In genomic region chr12:112241740-112242171, GRCm38 (mm10) we compare ENCODE assay signal across 14 mouse cellular contexts.
DNase-seq lines count a peak whose midpoint lies in the region; ATAC-seq and TF ChIP-seq lines count a peak whose summit lies in the region.
"Had no signal": no experiment of that assay in that cellular context is flagged by ENCODE, and none has a peak within 500 bp of the region (broad histone marks: within the 10 kb centered on the region; RNA-seq: fewer than 3 reads in every experiment).

No protein-coding gene starts in this region.

- no peak overlapping the region for H3K27ac ChIP-seq in kidney, postnatal 0 days
- peak overlapping the region; percentile 44 for H3K27ac ChIP-seq in forebrain, embryonic 15.5 days (replicated peaks)
- H3K27ac ChIP-seq in limb, embryonic 11.5 days (replicated peaks; ENCODE audit: low read depth, low read length), result peak overlapping the region; percentile 62
- H3K27ac ChIP-seq: embryonic facial prominence, embryonic 12.5 days; liver, embryonic 13.5 days had no signal

- no peak overlapping the region for H3K4me2 ChIP-seq in kidney, postnatal 0 days (ENCODE audit: low read length)
- no peak overlapping the region for H3K4me2 ChIP-seq in forebrain, embryonic 15.5 days (replicated peaks)
- H3K4me2 ChIP-seq in limb, embryonic 11.5 days (ENCODE audit: low read depth, severe bottlenecking), result no peak overlapping the region
- H3K4me2 ChIP-seq: embryonic facial prominence, embryonic 12.5 days; liver, embryonic 13.5 days had no signal

- H3K9ac ChIP-seq in kidney, postnatal 0 days (ENCODE audit: low read depth, low read length), result no peak overlapping the region
- H3K9ac ChIP-seq in forebrain, embryonic 15.5 days (replicated peaks), result no peak overlapping the region
- no peak overlapping the region; the same call in 1 of the 2 replicates for H3K9ac ChIP-seq in limb, embryonic 11.5 days (ENCODE audit: low read length)
- H3K9ac ChIP-seq: embryonic facial prominence, embryonic 12.5 days; liver, embryonic 13.5 days had no signal

- no peak overlapping the region for H3K4me3 ChIP-seq in kidney, postnatal 0 days (replicated peaks; ENCODE audit: low read depth, low read length)
- no peak overlapping the region for H3K4me3 ChIP-seq in forebrain, embryonic 15.5 days
- H3K4me3 ChIP-seq in limb, embryonic 11.5 days (ENCODE audit: low read depth, low read length), result no peak overlapping the region
- H3K4me3 ChIP-seq: embryonic facial prominence, embryonic 12.5 days; liver, embryonic 13.5 days had no signal

- 25% methylated on average over 3 of the region's 3 CpGs for WGBS in kidney, postnatal 0 days
- 2% methylated on average over 3 of the region's 3 CpGs for WGBS in forebrain, embryonic 15.5 days
- WGBS in limb, embryonic 11.5 days, result 3% methylated on average over 3 of the region's 3 CpGs

- no peaks in the 10 kb centered on the region for H3K4me1 ChIP-seq in kidney, postnatal 0 days (replicated peaks; ENCODE audit: insufficient read depth, low read length)
- H3K4me1 ChIP-seq in forebrain, embryonic 15.5 days, result peaks cover 60% of the 10 kb centered on the region
- peaks cover 39% of the 10 kb centered on the region for H3K4me1 ChIP-seq in limb, embryonic 11.5 days (ENCODE audit: control insufficient read depth, insufficient read depth, low read length)
- H3K4me1 ChIP-seq: liver, embryonic 13.5 days had no signal

- no peaks in the 10 kb centered on the region for H3K9me3 ChIP-seq in kidney, postnatal 0 days (replicated peaks; ENCODE audit: low read length)
- no peaks in the 10 kb centered on the region for H3K9me3 ChIP-seq in forebrain, embryonic 15.5 days
- no peaks in the 10 kb centered on the region for H3K9me3 ChIP-seq in limb, embryonic 11.5 days (ENCODE audit: control insufficient read depth, low read length)
- H3K9me3 ChIP-seq: embryonic facial prominence, embryonic 12.5 days; G1E; liver, embryonic 13.5 days had no signal

- H3K27me3 ChIP-seq in kidney, postnatal 0 days (ENCODE audit: insufficient read depth, low read length), result no peaks in the 10 kb centered on the region
- no peaks in the 10 kb centered on the region for H3K27me3 ChIP-seq in forebrain, embryonic 15.5 days
- H3K27me3 ChIP-seq in limb, embryonic 11.5 days (ENCODE audit: control insufficient read depth, insufficient read depth, low read length), result no peaks in the 10 kb centered on the region
- H3K27me3 ChIP-seq: embryonic facial prominence, embryonic 12.5 days had no signal

- intact Hi-C loops in gastrocnemius, postnatal 36 days (cut with DNase I), result no loop called here
- intact Hi-C loops in gastrocnemius, postnatal 14 days (cut with DNase I; ENCODE audit: low total_unique reads), result no loop called here

- ATAC-seq in kidney, postnatal 0 days (replicated peaks; ENCODE audit: low FRiP score, low read depth), result no peak
- ATAC-seq in forebrain, embryonic 15.5 days (replicated peaks), result peak; percentile 49
- ATAC-seq in limb, embryonic 11.5 days (ENCODE audit: insufficient number of reproducible peaks, low FRiP score, low TSS enrichment, low read depth), result 0 out of 2 replicates have a peak, but pooled peaks have one; percentile 45

- peak; percentile 29; the same call in 1 of the 2 replicates for TF ChIP-seq CTCF in kidney, postnatal 0 days (IDR thresholded peaks at IDR 0.05; ENCODE audit: low read depth)

- no peak for DNase-seq in kidney, postnatal 0 days (ENCODE audit: low spot score)
- no peak for DNase-seq in kidney, postnatal 36 days
- peak; percentile 58 for DNase-seq in limb, embryonic 11.5 days (ENCODE audit: low spot score)
- peak; percentile 81 for DNase-seq in retina, embryonic 14.5 days (ENCODE audit: low spot score)
- no peak for DNase-seq in gastrocnemius, postnatal 36 days
- no peak for DNase-seq in gastrocnemius, postnatal 14 days
- DNase-seq in kidney, adult 9 months, result no peak
- DNase-seq: kidney, adult 11 months; liver, embryonic 13.5 days; lung, postnatal 36 days; right cerebral cortex, postnatal 4 days had no signal

- no peaks in the 10 kb centered on the region for H3K36me3 ChIP-seq in kidney, postnatal 0 days (ENCODE audit: insufficient read depth, low read length)
- H3K36me3 ChIP-seq in forebrain, embryonic 15.5 days, result no peaks in the 10 kb centered on the region
- H3K36me3 ChIP-seq in limb, embryonic 11.5 days (ENCODE audit: control insufficient read depth, insufficient read depth, low read length), result no peaks in the 10 kb centered on the region
- H3K36me3 ChIP-seq: embryonic facial prominence, embryonic 12.5 days; G1E; liver, embryonic 13.5 days had no signal

Comparison
In these comparisons a context has a peak if more than half of its experiments do, and no peak if none do; other contexts are left out.
1. DNase-seq: peak in limb, embryonic 11.5 days (single experiment) and retina, embryonic 14.5 days (single experiment); none in kidney, postnatal 0 days (single experiment), kidney, postnatal 36 days (0 of 2), gastrocnemius, postnatal 36 days (0 of 2), gastrocnemius, postnatal 14 days (single experiment) and kidney, adult 9 months (single experiment).